Mouse (Mus musculus): Measurements from ENCODE around the gene Enpp1. TPM values are rescaled to one million over a fixed set of nuclear protein-coding genes. Genes with fewer than 3 reads are reported as not detected.
A peak's percentile ranks its signal among the peaks of the same experiment; 100 is the strongest.

The Enpp1 gene
- polyA plus RNA-seq, 1 experiment from 2014 or later, result 3.6 TPM

DNA sequence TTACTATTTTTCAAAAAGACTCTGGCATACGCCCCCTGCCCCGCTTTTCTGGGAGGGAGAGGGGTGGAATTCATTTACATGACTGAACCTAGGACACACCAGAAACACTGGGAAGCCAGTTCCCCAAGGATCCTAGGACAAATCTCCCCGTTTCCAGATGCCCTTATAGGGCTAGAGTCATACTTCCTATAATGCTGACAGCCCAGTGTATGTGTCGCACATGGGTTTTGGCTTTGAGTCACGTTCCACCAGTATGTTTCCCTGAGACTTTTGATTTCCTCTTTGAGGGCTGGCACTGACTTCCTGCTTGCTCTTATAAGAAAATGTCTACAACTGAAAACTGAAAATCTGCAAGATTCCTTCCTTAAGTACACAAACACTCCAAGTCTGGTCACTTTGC is 120.2 kb downstream of the Enpp1 start:
- Histone ChIP-seq H3K4me1 (peaks cover 20% of the 10 kb centered on the region), H3K36me3 (no peaks in the 10 kb centered on the region), H3K9me3 (replicated peaks) (no peaks in the 10 kb centered on the region), H3K9ac (replicated peaks) (no peak overlapping the region), H3K4me2 (no peak overlapping the region), H3K4me3 (replicated peaks) (no peak overlapping the region), H3K27ac (replicated peaks) (no peak overlapping the region), H3K27me3 (replicated peaks) (no peaks in the 10 kb centered on the region)
- WGBS, result 80% methylated on average over 5 of the region's 5 CpGs
- no peak for ATAC-seq (ENCODE audit: low FRiP score)

DNA sequence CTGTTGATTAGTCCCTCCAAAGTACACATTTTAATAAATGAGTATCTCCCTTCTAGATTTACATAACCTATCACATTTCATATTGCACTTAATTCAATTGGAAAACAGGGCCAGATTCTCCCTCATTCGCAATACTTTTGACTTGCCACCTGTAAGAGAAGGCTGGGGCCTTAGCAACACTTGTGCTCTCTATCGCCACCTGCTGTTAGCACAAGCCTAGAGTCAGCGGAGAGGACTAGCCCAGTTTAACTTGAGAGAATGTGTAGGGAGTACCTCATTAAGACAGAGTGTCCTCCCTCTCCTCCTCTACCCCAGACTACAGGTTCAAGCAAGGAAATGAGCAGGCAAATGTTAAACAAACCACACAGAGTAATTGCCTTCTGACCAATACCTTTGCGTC is 120.8 kb downstream of the Enpp1 start:
- Histone ChIP-seq H3K9me3 (replicated peaks) (no peaks in the 10 kb centered on the region), H3K36me3 (no peaks in the 10 kb centered on the region), H3K9ac (replicated peaks) (no peak overlapping the region), H3K4me3 (replicated peaks) (no peak overlapping the region), H3K4me2 (no peak overlapping the region), H3K27ac (replicated peaks) (no peak overlapping the region), H3K4me1 (peaks cover 14% of the 10 kb centered on the region), H3K27me3 (replicated peaks) (no peaks in the 10 kb centered on the region)
- 22% methylated on average over 4 of the region's 4 CpGs for WGBS
- peak; percentile 70 for ATAC-seq (ENCODE audit: low FRiP score)

DNA sequence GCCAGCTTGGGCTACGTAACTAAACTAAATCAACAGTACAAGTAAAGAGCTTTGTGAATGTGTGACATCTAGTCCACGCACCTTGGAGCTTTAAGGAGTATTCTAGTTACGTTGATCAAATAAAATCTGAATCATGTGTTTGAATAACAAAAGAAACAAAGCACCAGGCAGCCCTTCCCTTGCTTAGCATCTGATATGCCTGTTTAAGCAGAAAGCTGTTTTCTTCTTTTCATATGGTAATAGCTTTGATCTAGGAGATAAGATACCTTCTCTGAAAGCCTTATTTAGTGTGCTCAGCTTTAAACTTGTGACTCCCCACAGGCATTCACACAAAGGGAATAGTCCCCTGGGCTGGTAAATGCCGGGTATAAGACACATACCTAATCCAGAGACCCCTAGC is 121.4 kb downstream of the Enpp1 start:
- H3K9me3 ChIP-seq (replicated peaks), result no peaks in the 10 kb centered on the region
- no peaks in the 10 kb centered on the region for H3K27me3 ChIP-seq (replicated peaks)
- WGBS, result 36% methylated on average over 4 of the region's 4 CpGs
- no peak for ATAC-seq (ENCODE audit: low FRiP score)
- no peaks in the 10 kb centered on the region for H3K36me3 ChIP-seq
- no peak overlapping the region for H3K9ac ChIP-seq (replicated peaks)
- no peak overlapping the region for H3K27ac ChIP-seq (replicated peaks)
- H3K4me2 ChIP-seq, result no peak overlapping the region
- no peak overlapping the region for H3K4me3 ChIP-seq (replicated peaks)
- peaks cover 8% of the 10 kb centered on the region for H3K4me1 ChIP-seq

DNA sequence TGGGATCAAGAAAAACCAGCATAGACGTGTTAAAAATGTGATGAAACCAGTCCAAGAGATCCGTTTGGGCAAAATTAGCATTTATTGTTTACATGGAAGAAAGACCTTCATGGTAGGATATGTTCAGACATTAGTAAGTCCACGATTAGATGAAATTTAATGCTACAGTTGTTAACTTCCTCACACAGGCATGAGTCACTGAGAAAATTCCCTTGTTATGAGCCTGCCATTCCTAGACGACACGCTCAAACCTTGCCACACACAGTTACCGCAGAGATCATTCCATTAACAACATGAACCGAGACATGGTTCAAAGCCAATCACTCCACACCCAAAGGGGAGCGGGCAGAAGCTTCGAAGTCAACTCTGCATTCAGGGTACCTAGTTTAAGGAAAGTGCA is 122.7 kb downstream of the Enpp1 start:
- H3K27ac ChIP-seq (replicated peaks), result no peak overlapping the region
- no peak overlapping the region for H3K9ac ChIP-seq (replicated peaks)
- 96% methylated on average over 9 of the region's 9 CpGs for WGBS
- H3K36me3 ChIP-seq, result no peaks in the 10 kb centered on the region
- H3K4me1 ChIP-seq, result no peaks in the 10 kb centered on the region
- H3K27me3 ChIP-seq (replicated peaks), result no peaks in the 10 kb centered on the region
- H3K4me2 ChIP-seq, result no peak overlapping the region
- no peaks in the 10 kb centered on the region for H3K9me3 ChIP-seq (replicated peaks)
- no peak for ATAC-seq (ENCODE audit: low FRiP score)
- H3K4me3 ChIP-seq (replicated peaks), result no peak overlapping the region

DNA sequence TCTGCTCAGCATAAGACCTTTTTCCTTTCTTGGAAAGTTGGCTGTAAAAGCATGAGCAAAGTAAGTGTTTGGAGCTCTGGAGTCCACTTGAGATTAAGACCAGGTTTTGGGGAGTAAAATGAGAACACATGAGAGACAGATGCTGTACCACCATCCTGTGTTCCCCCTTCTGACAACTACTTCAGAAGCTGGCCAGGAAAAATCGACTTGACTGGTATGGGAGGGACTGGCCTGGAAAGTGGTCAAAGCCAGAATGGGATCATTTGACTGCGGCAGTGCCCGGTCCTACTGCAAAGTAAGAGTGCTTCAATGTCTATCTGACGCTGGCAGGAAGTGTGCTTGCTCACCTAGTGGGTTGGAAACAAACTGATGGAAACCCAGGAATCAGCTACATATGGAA is 123.1 kb downstream of the Enpp1 start:
- no peak overlapping the region for H3K4me3 ChIP-seq (replicated peaks)
- H3K9ac ChIP-seq (replicated peaks), result no peak overlapping the region
- no peak for ATAC-seq (ENCODE audit: low FRiP score)
- no peak overlapping the region for H3K4me2 ChIP-seq
- no peaks in the 10 kb centered on the region for H3K27me3 ChIP-seq (replicated peaks)
- 92% methylated on average over 4 of the region's 4 CpGs for WGBS
- no peaks in the 10 kb centered on the region for H3K36me3 ChIP-seq
- no peaks in the 10 kb centered on the region for H3K4me1 ChIP-seq
- H3K27ac ChIP-seq (replicated peaks), result no peak overlapping the region
- no peaks in the 10 kb centered on the region for H3K9me3 ChIP-seq (replicated peaks)

Other genes starting within 250 kb of the Enpp1 start
- 2.5 and 4.9 TPM in 2 replicates for gene Ccn2, start 116.7 kb downstream of the Enpp1 start, polyA plus RNA-seq (2015; fragmentation: Nextera tagmentation; extraction: Ambion mirVana)
- gene Enpp3, start 130.7 kb upstream of the Enpp1 start, polyA plus RNA-seq (2015; fragmentation: Nextera tagmentation; extraction: Ambion mirVana), result 3.7 and 4.8 TPM in 2 replicates
- 21.6 and 22.0 TPM in 2 replicates for gene Med23, start 157.8 kb upstream of the Enpp1 start, polyA plus RNA-seq (2015; fragmentation: Nextera tagmentation; extraction: Ambion mirVana)
- 3.6 and 3.8 TPM in 2 replicates for gene Arg1, start 215.3 kb upstream of the Enpp1 start, polyA plus RNA-seq (2015; fragmentation: Nextera tagmentation; extraction: Ambion mirVana)

All from neural tube, embryonic 15.5 days (tissue).